Mouse (Mus musculus): ENCODE results near the gene Frmd7.

DNA sequence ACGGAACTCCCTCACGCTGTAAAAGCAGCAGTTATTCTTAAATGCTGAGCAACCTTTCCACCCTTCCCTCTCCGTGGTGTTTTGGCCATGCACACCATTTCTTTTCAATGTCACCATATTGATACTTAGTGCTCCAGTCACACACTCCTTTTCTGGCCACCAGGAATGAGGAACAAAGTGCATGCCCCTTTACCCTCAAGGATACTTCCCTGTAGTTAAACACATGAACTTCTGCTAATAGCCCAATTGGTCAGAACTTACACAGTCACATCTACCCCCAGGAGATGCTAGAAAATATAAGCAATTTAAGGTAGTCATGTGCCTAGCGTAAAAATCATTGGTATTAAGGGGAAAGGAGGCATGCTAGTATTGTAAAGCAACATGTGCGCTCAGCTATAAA lies 27.4 kb upstream of the Frmd7 start:
- TF ChIP-seq POLR2A (IDR thresholded peaks at IDR 0.05; ENCODE audit: low read depth, low read length) (no peak), MEF2A (IDR thresholded peaks at IDR 0.05; ENCODE audit: borderline replicate concordance, low read depth, low read length) (no peak), ETS1 (conservative IDR thresholded peaks at IDR 0.05; ENCODE audit: low read depth, low read length) (no peak), CTCF (conservative IDR thresholded peaks at IDR 0.05 in 1 of 2, IDR thresholded peaks at IDR 0.05 in 1 of 2; ENCODE audit: low read depth in 2 of 2, low read length in 2 of 2) (no peak), RCOR1 (conservative IDR thresholded peaks at IDR 0.05; ENCODE audit: low read depth, low read length) (no peak), ZC3H11A (IDR thresholded peaks at IDR 0.05; ENCODE audit: low read depth, low read length) (no peak), TCF12 (IDR thresholded peaks at IDR 0.05; ENCODE audit: low read depth, low read length) (no peak), NELFE (IDR thresholded peaks at IDR 0.05; ENCODE audit: low read depth, low read length) (no peak), GABPA (IDR thresholded peaks at IDR 0.05; ENCODE audit: insufficient replicate concordance, low read depth, low read length) (no peak)
